19 mouse cellular contexts compared by ENCODE assay signal in the genomic region with DNA sequence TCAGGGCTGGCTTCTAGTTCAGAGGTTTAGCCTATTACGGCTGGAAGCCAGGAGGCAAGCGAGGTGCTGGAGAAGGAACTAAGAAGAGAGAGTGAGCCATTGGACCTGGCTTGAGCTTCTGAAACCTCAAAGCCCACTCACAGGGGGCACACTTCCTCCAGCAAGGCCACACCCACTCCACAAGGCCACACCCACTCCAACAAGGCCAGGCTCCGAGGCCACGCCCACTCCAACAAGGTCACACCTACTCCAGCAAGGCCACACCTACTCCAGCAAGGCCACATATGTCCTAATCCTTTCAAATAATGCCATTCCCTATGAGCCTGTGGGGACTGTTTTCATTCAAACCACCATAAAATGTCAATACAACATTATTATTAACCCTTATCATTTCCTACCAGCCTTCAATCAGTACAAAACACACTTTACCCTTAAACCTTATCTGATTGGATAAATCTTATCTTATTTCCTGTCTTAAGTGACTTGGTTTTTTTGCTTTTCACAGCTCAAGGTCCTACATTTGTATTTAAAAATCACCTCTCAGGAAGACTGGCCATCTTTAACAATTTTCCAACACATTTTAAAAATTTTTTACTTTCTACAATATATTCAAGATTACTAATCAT. TPM values are rescaled to one million over a fixed set of nuclear protein-coding genes. Genes with fewer than 3 reads are reported as not detected.
DNase-seq lines count a peak whose midpoint lies in the region; ATAC-seq lines count a peak whose summit lies in the region.
"Had no signal": no experiment of that assay in that cellular context is flagged by ENCODE, and none has a peak within 500 bp of the region (broad histone marks: within the 10 kb centered on the region; RNA-seq: fewer than 3 reads in every experiment).

No protein-coding gene starts in this region.

- no peaks in the 10 kb centered on the region for H3K27me3 ChIP-seq in forebrain, embryonic 11.5 days (ENCODE audit: control insufficient read depth, insufficient read depth, low read length)
- H3K27me3 ChIP-seq in forebrain, embryonic 16.5 days (replicated peaks; ENCODE audit: control insufficient read depth, insufficient read depth, low read length) = peaks cover 4% of the 10 kb centered on the region; the same call in 1 of the 2 replicates
- peaks cover 6% of the 10 kb centered on the region for H3K27me3 ChIP-seq in liver, embryonic 16.5 days (ENCODE audit: control insufficient read depth, insufficient read depth, low read depth, low read length)
- H3K27me3 ChIP-seq: embryonic facial prominence, embryonic 15.5 days; heart, embryonic 15.5 days had no signal

- H3K9ac ChIP-seq in forebrain, embryonic 11.5 days (ENCODE audit: low read length) = no peak overlapping the region
- H3K9ac ChIP-seq in forebrain, embryonic 16.5 days (replicated peaks; ENCODE audit: low read depth, low read length) = no peak overlapping the region
- no peak overlapping the region for H3K9ac ChIP-seq in liver, embryonic 16.5 days (ENCODE audit: low read depth, low read length)
- H3K9ac ChIP-seq: embryonic facial prominence, embryonic 15.5 days; forebrain, embryonic 15.5 days; heart, embryonic 15.5 days; limb, embryonic 15.5 days; neural tube, embryonic 15.5 days had no signal

- H3K36me3 ChIP-seq in forebrain, embryonic 11.5 days (ENCODE audit: control insufficient read depth, insufficient read depth, low read length) = no peaks in the 10 kb centered on the region
- no peaks in the 10 kb centered on the region for H3K36me3 ChIP-seq in forebrain, embryonic 16.5 days (ENCODE audit: control insufficient read depth, insufficient read depth)
- H3K36me3 ChIP-seq in liver, embryonic 16.5 days (ENCODE audit: control insufficient read depth, insufficient read depth) = no peaks in the 10 kb centered on the region
- H3K36me3 ChIP-seq: embryonic facial prominence, embryonic 15.5 days; forebrain, embryonic 15.5 days; limb, embryonic 15.5 days; neural tube, embryonic 15.5 days had no signal

- DNase-seq in forebrain, embryonic 11.5 days (ENCODE audit: low spot score) = peak; percentile 65
- peak; percentile 52 for DNase-seq in A20 (ENCODE audit: low read depth, low spot score)
- peak; percentile 91 for DNase-seq in ZHBTc4 (ENCODE audit: low read depth, low spot score)
- DNase-seq in adrenal gland, postnatal 25 days = no peak
- DNase-seq in gastrocnemius, postnatal 25 days = no peak
- no peak for DNase-seq in adrenal gland, postnatal 10 days
- DNase-seq: cerebellum, postnatal 36 days; gastrocnemius, postnatal 14 days; kidney, postnatal 25 days had no signal

- no peak overlapping the region for H3K4me3 ChIP-seq in forebrain, embryonic 11.5 days (ENCODE audit: low read depth, low read length)
- no peak overlapping the region for H3K4me3 ChIP-seq in forebrain, embryonic 16.5 days (replicated peaks; ENCODE audit: low read length)
- no peak overlapping the region for H3K4me3 ChIP-seq in liver, embryonic 16.5 days (ENCODE audit: low read depth, low read length)
- H3K4me3 ChIP-seq: embryonic facial prominence, embryonic 15.5 days; forebrain, embryonic 15.5 days; heart, embryonic 15.5 days; limb, embryonic 15.5 days; neural tube, embryonic 15.5 days had no signal

- H3K4me1 ChIP-seq in forebrain, embryonic 11.5 days (replicated peaks; ENCODE audit: control insufficient read depth, insufficient read depth, low read length) = peaks cover 2% of the 10 kb centered on the region; the same call in 1 of the 2 replicates
- peaks cover 15% of the 10 kb centered on the region for H3K4me1 ChIP-seq in forebrain, embryonic 16.5 days (replicated peaks; ENCODE audit: control insufficient read depth, insufficient read depth, low read length)
- H3K4me1 ChIP-seq in liver, embryonic 16.5 days (ENCODE audit: control insufficient read depth, low read depth, low read length) = no peaks in the 10 kb centered on the region; the same call in 1 of the 2 replicates

- H3K27ac ChIP-seq in forebrain, embryonic 11.5 days (ENCODE audit: low read depth, low read length) = no peak overlapping the region
- H3K27ac ChIP-seq in forebrain, embryonic 16.5 days (ENCODE audit: low read length) = no peak overlapping the region
- no peak overlapping the region for H3K27ac ChIP-seq in liver, embryonic 16.5 days (ENCODE audit: low read length)
- H3K27ac ChIP-seq: embryonic facial prominence, embryonic 15.5 days; forebrain, embryonic 15.5 days; heart, embryonic 15.5 days; limb, embryonic 15.5 days; macrophage; neural tube, embryonic 15.5 days had no signal

- no peak overlapping the region for H3K4me2 ChIP-seq in forebrain, embryonic 11.5 days (ENCODE audit: low read depth, low read length, severe bottlenecking)
- no peak overlapping the region for H3K4me2 ChIP-seq in forebrain, embryonic 16.5 days (ENCODE audit: low read length)
- H3K4me2 ChIP-seq in liver, embryonic 16.5 days (ENCODE audit: low read depth, low read length) = no peak overlapping the region
- H3K4me2 ChIP-seq: embryonic facial prominence, embryonic 15.5 days; forebrain, embryonic 15.5 days; heart, embryonic 15.5 days; limb, embryonic 15.5 days; neural tube, embryonic 15.5 days had no signal

- H3K9me3 ChIP-seq in forebrain, embryonic 11.5 days (ENCODE audit: control insufficient read depth, low read length) = no peaks in the 10 kb centered on the region
- peaks cover 6% of the 10 kb centered on the region; the same call in 1 of the 2 replicates for H3K9me3 ChIP-seq in forebrain, embryonic 16.5 days (ENCODE audit: control insufficient read depth, low read length)
- H3K9me3 ChIP-seq in liver, embryonic 16.5 days (replicated peaks; ENCODE audit: control insufficient read depth, low read length) = no peaks in the 10 kb centered on the region
- H3K9me3 ChIP-seq: embryonic facial prominence, embryonic 15.5 days; forebrain, embryonic 15.5 days; heart, embryonic 15.5 days; limb, embryonic 15.5 days; neural tube, embryonic 15.5 days had no signal

- ATAC-seq in forebrain, embryonic 11.5 days (replicated peaks; ENCODE audit: low FRiP score) = no peak
- ATAC-seq in forebrain, embryonic 16.5 days = no peak
- 0 out of 2 replicates have a peak, but pooled peaks have one; percentile 11 for ATAC-seq in liver, embryonic 16.5 days (ENCODE audit: low read depth)
- ATAC-seq: forebrain, embryonic 15.5 days; inflammation-experienced regulatory T-cells, adult 6 months had no signal

- WGBS in forebrain, embryonic 11.5 days = 79% methylated on average over 4 of the region's 4 CpGs
- WGBS in forebrain, embryonic 16.5 days = 84% methylated on average over 4 of the region's 4 CpGs
- WGBS in liver, embryonic 16.5 days (ENCODE audit: insufficient replicate concordance) = 53% methylated on average over 4 of the region's 4 CpGs

RNA-seq across cellular contexts. Expression of a gene that starts 5.1 kb away (rescaled TPM):
- polyA plus RNA-seq in forebrain, embryonic 11.5 days (2014; fragmentation: Nextera tagmentation; extraction: Ambion mirVana) = 6.1 and 8.2 TPM in 2 replicates
- 1.1 and 1.6 TPM in 2 replicates for polyA plus RNA-seq in forebrain, embryonic 16.5 days (2015; fragmentation: Nextera tagmentation; extraction: Ambion mirVana)
- 1.2 and 1.4 TPM in 2 replicates for polyA plus RNA-seq in liver, embryonic 16.5 days (2015; fragmentation: Nextera tagmentation; extraction: Ambion mirVana)
- 41.4 and 46.9 TPM in 2 replicates for total RNA-seq in adrenal gland, postnatal 25 days (2021)
- 100 to 1,000 TPM in 1 of 2 experiments, 10 to 100 TPM in 1; 82.3 to 109 TPM for total RNA-seq in gastrocnemius, postnatal 25 days (2021)
- total RNA-seq in adrenal gland, postnatal 10 days (2021) = 10 to 100 TPM; 34.2 to 38.0 TPM
- total RNA-seq: monocyte, adult 5-6 weeks had no signal

Comparison
In these comparisons a context has a peak if more than half of its experiments do, and no peak if none do; other contexts are left out.
1. DNase-seq: peak in forebrain, embryonic 11.5 days (single experiment), A20 (single experiment) and ZHBTc4 (single experiment); none in adrenal gland, postnatal 25 days (single experiment), gastrocnemius, postnatal 25 days (single experiment) and adrenal gland, postnatal 10 days (single experiment).